Mouse (Mus musculus) limb, embryonic 13.5 days (tissue): ENCODE results near the gene Igsf8. TPM values are rescaled to one million over a fixed set of nuclear protein-coding genes. Genes with fewer than 3 reads are reported as not detected.

ENCODE experiments used
- ATAC-seq: fragments of 200-750 bp; cut with Nextera tagmentation; 2 replicates; pipeline ENCODE4 v1.8.0; 2017; ENCODE audit warnings: low read depth, moderate number of reproducible peaks, moderate TSS enrichment; ENCODE audit not compliant: low FRiP score
- H3K27ac ChIP-seq: fragments of 300-500 bp; sonication (generic); 2 replicates; pipeline ENCODE4 v1.5.1; 2015; ENCODE audit warnings: inconsistent platforms, mild to moderate bottlenecking, moderate library complexity
- H3K27me3 ChIP-seq: fragments of 300-500 bp; sonication (generic); 2 replicates; pipeline ENCODE4 v1.6.1; 2015; ENCODE audit warnings: mild to moderate bottlenecking, inconsistent platforms
- H3K36me3 ChIP-seq: fragments of 300-500 bp; sonication (generic); 2 replicates; pipeline ENCODE4 v1.6.1; 2015; ENCODE audit warnings: inconsistent platforms, mild to moderate bottlenecking, moderate library complexity
- H3K4me1 ChIP-seq: fragments of 300-500 bp; sonication (generic); 2 replicates; pipeline ENCODE4 v1.6.1; 2015; ENCODE audit warnings: inconsistent platforms
- H3K4me2 ChIP-seq: fragments of 300-500 bp; sonication (generic); replicated peaks from 2 replicates; pipeline ENCODE4 v1.6.1; 2015; ENCODE audit warnings: inconsistent platforms, mild to moderate bottlenecking, moderate library complexity
- H3K4me3 ChIP-seq: fragments of 300-500 bp; sonication (generic); 2 replicates; pipeline ENCODE4 v1.5.1; 2015; ENCODE audit warnings: moderate library complexity, mild to moderate bottlenecking, inconsistent platforms
- H3K9ac ChIP-seq: fragments of 300-500 bp; sonication (generic); 2 replicates; pipeline ENCODE4 v1.6.1; 2015; ENCODE audit warnings: mild to moderate bottlenecking, inconsistent platforms
- H3K9me3 ChIP-seq: fragments of 300-500 bp; sonication (generic); 2 replicates; pipeline ENCODE4 v1.6.1; 2016; ENCODE audit warnings: inconsistent platforms
- WGBS: fragments of 180-500 bp; shearing (Covaris S2); methylation state at CpG from one replicate; pipeline ENCODE4 v1.1.7; 2015; 5-methylcytosine and 5-hydroxymethylcytosine counted together
- polyA plus RNA-seq: library from polyadenylated mRNA; unstranded; fragments of >200 nt; fragmentation: Nextera tagmentation; extraction: Ambion mirVana; gene quantifications from 2 replicates; pipeline ENCODE4 v1.2.1, GENCODE M21; 2015

Gene Igsf8
- polyA plus RNA-seq, 1 experiment from 2014 or later, result 46.7 TPM

DNA sequence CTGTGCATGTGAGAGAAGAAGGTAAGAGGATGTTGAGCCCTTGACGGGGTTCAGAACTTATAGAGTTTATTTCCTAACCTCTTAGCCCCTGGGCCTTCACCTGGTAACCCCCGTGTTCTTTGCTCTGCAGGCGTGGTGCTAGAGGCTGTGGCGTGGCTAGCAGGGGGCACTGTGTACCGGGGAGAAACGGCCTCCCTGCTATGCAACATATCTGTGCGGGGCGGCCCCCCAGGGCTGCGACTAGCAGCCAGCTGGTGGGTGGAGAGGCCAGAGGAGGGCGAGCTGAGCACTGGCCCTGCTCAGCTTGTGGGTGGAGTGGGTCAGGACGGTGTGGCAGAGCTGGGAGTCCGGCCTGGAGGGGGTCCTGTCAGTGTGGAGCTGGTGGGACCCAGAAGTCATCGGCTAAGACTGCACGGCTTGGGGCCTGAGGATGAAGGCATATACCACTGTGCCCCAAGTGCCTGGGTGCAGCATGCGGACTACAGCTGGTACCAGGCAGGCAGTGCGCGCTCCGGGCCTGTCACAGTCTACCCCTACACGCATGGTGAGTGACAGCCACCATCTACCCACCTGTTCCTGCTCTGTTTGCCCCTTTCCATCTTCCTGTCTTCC is 57.1 kb downstream of the Igsf8 start:
- H3K4me3 ChIP-seq, result no peak overlapping the region
- 0 out of 2 replicates have a peak, but pooled peaks cover 7% of the 10 kb centered on the region for H3K27me3 ChIP-seq
- no peak overlapping the region for H3K4me2 ChIP-seq
- no peaks in the 10 kb centered on the region for H3K9me3 ChIP-seq
- ATAC-seq, result no peak
- H3K27ac ChIP-seq, result no peak overlapping the region
- H3K4me1 ChIP-seq, result peaks cover 12% of the 10 kb centered on the region
- WGBS, result 86% methylated on average over 19 of the region's 19 CpGs
- no peak overlapping the region for H3K9ac ChIP-seq
- peaks cover 41% of the 10 kb centered on the region for H3K36me3 ChIP-seq

GRCm38 (mm10) chr1:172319346-172319745 is 57.9 kb downstream of the Igsf8 start:
- peaks cover 11% of the 10 kb centered on the region; the same call in 1 of the 2 replicates for H3K27me3 ChIP-seq
- peaks cover 7% of the 10 kb centered on the region for H3K4me1 ChIP-seq
- H3K4me2 ChIP-seq, result no peak overlapping the region
- no peak overlapping the region for H3K9ac ChIP-seq
- no peak overlapping the region for H3K27ac ChIP-seq
- H3K4me3 ChIP-seq, result no peak overlapping the region
- H3K9me3 ChIP-seq, result no peaks in the 10 kb centered on the region
- ATAC-seq, result no peak
- WGBS, result 80% methylated on average over 7 of the region's 7 CpGs
- H3K36me3 ChIP-seq, result peaks cover 41% of the 10 kb centered on the region

- H3K9ac ChIP-seq, result no peak overlapping the region; the same call in 1 of the 2 replicates
- H3K9me3 ChIP-seq, result no peaks in the 10 kb centered on the region
- ATAC-seq, result no peak
- peaks cover 16% of the 10 kb centered on the region for H3K27me3 ChIP-seq
- no peak overlapping the region for H3K4me2 ChIP-seq
- 32% methylated on average over 5 of the region's 5 CpGs for WGBS
- no peak overlapping the region for H3K27ac ChIP-seq
- H3K4me3 ChIP-seq, result no peak overlapping the region
- H3K36me3 ChIP-seq, result peaks cover 41% of the 10 kb centered on the region
- H3K4me1 ChIP-seq, result peaks cover 7% of the 10 kb centered on the region
Observed at GRCm38 (mm10) chr1:172319921-172320411, 58.5 kb downstream of the Igsf8 start.

DNA sequence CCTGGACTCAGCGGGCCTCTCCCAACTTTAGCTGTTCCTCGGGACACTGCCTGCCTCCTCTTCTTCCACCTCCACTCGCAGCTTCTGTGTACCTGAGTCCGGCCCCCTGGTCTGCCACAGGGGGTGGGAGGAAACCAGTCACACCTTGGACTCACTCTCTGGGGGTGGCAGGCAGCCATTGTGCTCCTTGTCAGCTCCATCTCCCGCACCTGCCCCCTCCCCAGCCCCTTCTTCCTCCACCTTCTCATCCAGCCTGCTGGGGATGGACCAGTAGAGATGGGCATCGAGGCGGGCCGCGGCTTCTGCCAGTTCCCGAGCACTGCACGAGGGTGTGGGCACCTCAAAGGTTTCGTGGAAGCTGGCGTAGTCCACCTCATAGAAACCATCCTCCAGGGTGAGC is 61.3 kb downstream of the Igsf8 start:
- Histone ChIP-seq H3K9me3 (no peaks in the 10 kb centered on the region), H3K4me1 (peaks cover 9% of the 10 kb centered on the region; the same call in 1 of the 2 replicates), H3K27me3 (peaks cover 44% of the 10 kb centered on the region), H3K27ac (no peak overlapping the region), H3K4me2 (no peak overlapping the region), H3K4me3 (no peak overlapping the region), H3K9ac (no peak overlapping the region), H3K36me3 (peaks cover 31% of the 10 kb centered on the region)
- no peak for ATAC-seq
- 66% methylated on average over 13 of the region's 13 CpGs for WGBS

DNA sequence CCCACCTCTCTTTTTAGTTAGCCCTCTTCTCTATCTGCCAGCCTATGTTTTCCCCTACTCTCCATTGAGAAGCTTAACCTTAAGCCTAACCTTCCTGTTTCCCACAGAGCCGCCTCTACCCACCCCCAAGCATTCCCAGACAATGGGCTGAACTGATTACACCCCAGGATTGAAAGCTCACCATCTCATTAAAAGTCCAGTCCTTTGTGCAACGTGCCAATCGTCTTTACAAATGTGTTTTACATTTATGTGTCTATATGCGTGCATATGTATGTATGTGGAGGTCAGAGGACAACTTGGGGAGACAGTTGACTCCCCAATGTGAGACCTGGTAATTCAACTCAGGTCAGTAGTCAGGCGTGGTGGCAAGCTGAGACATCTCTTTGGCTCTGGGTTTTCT is 61.9 kb downstream of the Igsf8 start:
- no peak overlapping the region for H3K27ac ChIP-seq
- H3K27me3 ChIP-seq, result peaks cover 50% of the 10 kb centered on the region
- peaks cover 25% of the 10 kb centered on the region for H3K36me3 ChIP-seq
- no peak overlapping the region for H3K4me2 ChIP-seq
- 46% methylated on average over 5 of the region's 5 CpGs for WGBS
- no peaks in the 10 kb centered on the region for H3K9me3 ChIP-seq
- peaks cover 9% of the 10 kb centered on the region; the same call in 1 of the 2 replicates for H3K4me1 ChIP-seq
- ATAC-seq, result no peak
- H3K4me3 ChIP-seq, result no peak overlapping the region
- H3K9ac ChIP-seq, result no peak overlapping the region

DNA sequence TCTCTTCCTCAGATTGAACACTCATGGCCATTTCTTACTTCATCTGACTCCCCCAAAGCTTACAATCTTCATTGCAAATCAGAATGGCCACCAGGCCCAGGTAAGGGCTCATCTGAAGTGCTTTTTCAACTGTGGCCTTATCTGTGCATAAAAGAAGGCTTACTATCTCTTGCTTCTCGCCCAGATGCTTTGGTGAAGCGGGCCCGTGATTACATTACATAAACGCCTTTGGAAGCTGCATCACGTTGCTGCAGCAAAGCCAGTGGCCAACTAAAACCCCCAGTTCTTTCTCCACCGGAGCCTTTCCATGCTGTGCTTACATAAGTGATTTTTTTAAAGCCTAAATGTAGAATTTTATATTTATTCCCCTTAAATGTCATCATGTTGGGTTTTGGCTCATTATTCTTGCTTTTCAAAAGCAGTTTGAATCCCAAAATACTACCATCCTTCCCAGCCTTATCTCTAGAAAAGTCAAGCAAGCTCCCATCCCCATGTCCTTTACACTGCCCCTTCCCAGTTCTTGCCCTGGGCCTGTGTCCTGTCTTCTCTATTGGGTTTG is 62.4 kb downstream of the Igsf8 start:
- Histone ChIP-seq H3K4me1 (peaks cover 9% of the 10 kb centered on the region; the same call in 1 of the 2 replicates), H3K9me3 (no peaks in the 10 kb centered on the region), H3K9ac (0 out of 2 replicates have a peak overlapping the region, but pooled peaks have one; percentile 13), H3K27ac (no peak overlapping the region), H3K4me2 (no peak overlapping the region), H3K36me3 (peaks cover 20% of the 10 kb centered on the region), H3K4me3 (no peak overlapping the region), H3K27me3 (peaks cover 55% of the 10 kb centered on the region)
- WGBS, result 67% methylated on average over 6 of the region's 6 CpGs
- no peak for ATAC-seq

- Histone ChIP-seq H3K27ac (no peak overlapping the region), H3K27me3 (peaks cover 64% of the 10 kb centered on the region), H3K9me3 (no peaks in the 10 kb centered on the region), H3K36me3 (peaks cover 13% of the 10 kb centered on the region), H3K4me2 (no peak overlapping the region), H3K4me3 (no peak overlapping the region), H3K9ac (no peak overlapping the region), H3K4me1 (peaks cover 9% of the 10 kb centered on the region; the same call in 1 of the 2 replicates)
- WGBS, result 15% methylated on average over 7 of the region's 7 CpGs
- peak; percentile 52 for ATAC-seq
Observed at GRCm38 (mm10) chr1:172324725-172325124, 63.3 kb downstream of the Igsf8 start.

DNA sequence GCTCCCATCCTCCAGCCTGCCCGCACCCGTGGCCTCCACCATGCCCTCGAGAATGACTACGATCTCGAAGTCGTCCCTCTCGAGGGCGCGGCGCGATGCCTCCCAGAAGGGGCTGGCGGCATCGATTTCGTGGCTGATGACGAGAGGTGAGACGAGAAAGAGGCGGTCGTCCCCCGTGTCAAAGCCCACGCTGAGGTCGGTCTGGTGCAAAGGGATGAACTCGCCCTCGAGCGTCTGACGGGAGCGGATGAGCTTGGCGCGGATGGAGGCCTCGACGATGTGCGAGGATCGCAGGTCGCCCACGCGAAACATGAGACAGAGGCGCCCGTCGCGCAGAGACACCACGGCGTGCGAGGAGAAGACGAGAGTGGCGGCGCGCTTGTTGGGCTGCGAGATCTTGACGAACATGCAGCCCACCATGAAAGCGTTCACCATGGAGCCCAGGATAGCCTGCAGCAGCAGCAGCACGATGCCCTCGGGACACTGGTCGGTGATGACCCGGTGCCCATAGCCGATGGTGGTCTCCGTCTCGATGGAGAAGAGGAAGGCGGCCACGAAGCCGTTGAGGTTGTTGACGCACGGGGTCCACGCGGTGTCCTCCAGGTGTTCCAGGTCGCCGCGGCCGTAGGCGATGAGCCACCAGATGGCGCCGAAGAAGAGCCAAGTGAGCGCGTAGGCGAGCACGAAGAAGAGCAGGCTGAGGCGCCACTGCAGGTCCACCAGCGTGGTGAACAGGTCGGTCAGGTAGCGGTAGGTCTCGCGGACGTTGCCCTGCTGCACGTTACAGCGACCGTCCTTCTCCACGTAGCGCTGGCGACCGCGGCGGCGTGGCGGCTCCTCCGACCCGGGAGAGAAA is 64.5 kb downstream of the Igsf8 start:
- H3K9ac ChIP-seq, result peak overlapping the region; percentile 58
- peak; percentile 38; the same call in 1 of the 2 replicates for ATAC-seq
- H3K9me3 ChIP-seq, result no peaks in the 10 kb centered on the region
- H3K36me3 ChIP-seq, result peaks cover 2% of the 10 kb centered on the region; the same call in 1 of the 2 replicates
- H3K27me3 ChIP-seq, result peaks cover 76% of the 10 kb centered on the region
- peak overlapping the region; percentile 50 for H3K4me3 ChIP-seq
- H3K4me1 ChIP-seq, result peaks cover 9% of the 10 kb centered on the region; the same call in 1 of the 2 replicates
- H3K27ac ChIP-seq, result no peak overlapping the region
- H3K4me2 ChIP-seq, result peak overlapping the region; percentile 85
- WGBS, result 19% methylated on average over 94 of the region's 94 CpGs

DNA sequence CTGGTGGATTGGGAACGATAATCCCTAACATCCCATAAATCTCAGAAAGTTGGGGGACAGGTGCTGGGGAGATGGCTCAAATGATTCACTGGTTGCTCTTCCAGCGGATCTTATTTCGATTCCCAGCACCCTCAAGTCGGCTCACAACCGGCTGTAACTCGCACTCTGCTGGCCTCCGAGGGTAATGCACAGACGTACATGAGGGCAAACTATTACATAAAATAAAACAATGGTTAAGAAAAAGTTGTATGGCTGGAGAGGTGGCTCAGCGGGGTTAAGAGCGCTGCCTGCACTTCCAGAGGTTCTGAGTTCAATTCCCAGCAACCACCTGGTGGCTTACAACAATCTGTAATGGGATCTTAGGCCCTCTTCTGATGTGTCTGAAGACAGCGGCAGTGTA is 65.2 kb downstream of the Igsf8 start:
- H3K27me3 ChIP-seq, result peaks cover 82% of the 10 kb centered on the region
- no peak overlapping the region for H3K9ac ChIP-seq
- no peaks in the 10 kb centered on the region for H3K36me3 ChIP-seq
- ATAC-seq, result no peak
- peak overlapping the region; percentile 85 for H3K4me2 ChIP-seq
- H3K9me3 ChIP-seq, result no peaks in the 10 kb centered on the region
- no peak overlapping the region for H3K27ac ChIP-seq
- peak overlapping the region; percentile 50 for H3K4me3 ChIP-seq
- H3K4me1 ChIP-seq, result peaks cover 9% of the 10 kb centered on the region; the same call in 1 of the 2 replicates
- 56% methylated on average over 11 of the region's 11 CpGs for WGBS

- Histone ChIP-seq H3K9me3 (no peaks in the 10 kb centered on the region), H3K27me3 (peaks cover 85% of the 10 kb centered on the region), H3K4me3 (no peak overlapping the region), H3K36me3 (no peaks in the 10 kb centered on the region), H3K4me2 (no peak overlapping the region), H3K4me1 (peaks cover 9% of the 10 kb centered on the region; the same call in 1 of the 2 replicates), H3K27ac (no peak overlapping the region), H3K9ac (no peak overlapping the region)
- 83% methylated on average over 16 of the region's 16 CpGs for WGBS
- ATAC-seq, result no peak
Observed at GRCm38 (mm10) chr1:172327206-172328001, 66.0 kb downstream of the Igsf8 start.

- Histone ChIP-seq H3K27me3 (peaks cover 88% of the 10 kb centered on the region), H3K4me3 (no peak overlapping the region), H3K4me2 (no peak overlapping the region), H3K27ac (no peak overlapping the region), H3K4me1 (peaks cover 9% of the 10 kb centered on the region; the same call in 1 of the 2 replicates), H3K9me3 (no peaks in the 10 kb centered on the region), H3K9ac (no peak overlapping the region), H3K36me3 (no peaks in the 10 kb centered on the region)
- WGBS, result 65% methylated on average over 3 of the region's 3 CpGs
- ATAC-seq, result no peak
Observed at GRCm38 (mm10) chr1:172328041-172328440, 66.6 kb downstream of the Igsf8 start.
